Mouse (Mus musculus) MEL (cell line): Measurements from ENCODE around the gene Susd6. TPM values are rescaled to one million over a fixed set of nuclear protein-coding genes. Genes with fewer than 3 reads are reported as not detected.

Experiments
- DNase-seq: peaks from one replicate; pipeline ENCODE4 v3.0.0; 2011; ENCODE audit warnings: low read depth, low spot score
- H3K27ac ChIP-seq: 2 replicates; pipeline ENCODE4 v1.5.1; 2012; ENCODE audit warnings: low read depth, mild to moderate bottlenecking, control low read depth, low read length, moderate library complexity; ENCODE audit not compliant: control insufficient read depth
- H3K27me3 ChIP-seq, 2 experiments: fragments of 150-350 bp in 1 of 2; sonication (generic) in 1 of 2; 2 replicates each; pipeline ENCODE4 v1.6.1; 2012; ENCODE audit warnings: low read length in 2 of 2, mild to moderate bottlenecking in 2 of 2, improper control_type of control experiment in 1 of 2, moderate library complexity in 1 of 2; ENCODE audit not compliant: insufficient read depth in 2 of 2, control insufficient read depth in 1 of 2
- H3K36me3 ChIP-seq, 2 experiments: 2 replicates each; pipeline ENCODE4 v1.6.1; 2012 to 2014; ENCODE audit warnings: low read length in 2 of 2, improper control_type of control experiment in 1 of 2, inconsistent platforms in 1 of 2, mild to moderate bottlenecking in 1 of 2; ENCODE audit not compliant: insufficient read depth in 2 of 2, control insufficient read depth in 1 of 2
- H3K4me1 ChIP-seq, 2 experiments: fragments of 150-350 bp in 1 of 2; sonication (generic) in 1 of 2; 2 replicates each; pipeline ENCODE4 v1.6.1; 2012; ENCODE audit warnings: low read length in 2 of 2, improper control_type of control experiment in 1 of 2, mild to moderate bottlenecking in 1 of 2; ENCODE audit not compliant: insufficient read depth in 2 of 2, control insufficient read depth in 1 of 2
- H3K4me3 ChIP-seq, 2 experiments: fragments of 150-350 bp in 1 of 2; sonication (generic) in 1 of 2; 2 replicates each; pipeline ENCODE4 v1.5.1; 2012; ENCODE audit warnings: low read depth in 2 of 2, low read length in 2 of 2, mild to moderate bottlenecking in 2 of 2, moderate library complexity in 2 of 2, control low read depth in 1 of 2, improper control_type of control experiment in 1 of 2; ENCODE audit not compliant: control insufficient read depth in 1 of 2, insufficient read depth in 1 of 2
- H3K79me2 ChIP-seq: 2 replicates; pipeline ENCODE4 v1.6.1; 2012; ENCODE audit warnings: mild to moderate bottlenecking, low read length, moderate library complexity; ENCODE audit not compliant: control insufficient read depth, poor library complexity, insufficient read depth
- H3K9ac ChIP-seq: 2 replicates; pipeline ENCODE4 v1.6.1; 2012; ENCODE audit warnings: low read depth, mild to moderate bottlenecking, control low read depth, low read length, moderate library complexity; ENCODE audit not compliant: control insufficient read depth, poor library complexity, severe bottlenecking
- H3K9me3 ChIP-seq: fragments of 150-350 bp; sonication (generic); replicated peaks from 2 replicates; pipeline ENCODE4 v1.6.1; 2012; ENCODE audit warnings: mild to moderate bottlenecking, low read length, improper control_type of control experiment, moderate library complexity; ENCODE audit not compliant: insufficient read depth
- BHLHE40 ChIP-seq: IDR thresholded peaks from 2 replicates; pipeline ENCODE4 v1.6.1; 2012; ENCODE audit warnings: low read depth, mild to moderate bottlenecking, inconsistent platforms, low read length, improper control_type of control experiment, borderline replicate concordance
- CHD1 ChIP-seq: IDR thresholded peaks from 2 replicates; pipeline ENCODE4 v1.6.1; 2012; ENCODE audit warnings: low read depth, mild to moderate bottlenecking, inconsistent platforms, low read length, improper control_type of control experiment
- CHD2 ChIP-seq: IDR thresholded peaks from 2 replicates; pipeline ENCODE4 v1.6.1; 2011; ENCODE audit warnings: low read length, improper control_type of control experiment
- E2F4 ChIP-seq: IDR thresholded peaks from 2 replicates; pipeline ENCODE4 v1.6.1; 2011; ENCODE audit warnings: low read depth, low read length, improper control_type of control experiment, borderline replicate concordance
- GABPA ChIP-seq: IDR thresholded peaks from 2 replicates; pipeline ENCODE4 v1.6.1; 2012; ENCODE audit warnings: low read depth, mild to moderate bottlenecking, inconsistent platforms, low read length, improper control_type of control experiment, moderate library complexity
- HCFC1 ChIP-seq: IDR thresholded peaks from 2 replicates; pipeline ENCODE4 v1.6.1; 2012; ENCODE audit warnings: low read depth, mild to moderate bottlenecking, inconsistent platforms, low read length, improper control_type of control experiment, moderate library complexity
- JUND ChIP-seq: IDR thresholded peaks from 2 replicates; pipeline ENCODE4 v1.6.1; 2011; ENCODE audit warnings: low read depth, mild to moderate bottlenecking, improper control_type of control experiment, low read length
- MAFK ChIP-seq: IDR thresholded peaks from 2 replicates; pipeline ENCODE4 v1.6.1; 2011; ENCODE audit warnings: low read depth, mild to moderate bottlenecking, low read length, improper control_type of control experiment, borderline replicate concordance
- MAX ChIP-seq: IDR thresholded peaks from 2 replicates; pipeline ENCODE4 v1.6.1; 2011; ENCODE audit warnings: low read length, improper control_type of control experiment
- MAZ ChIP-seq: IDR thresholded peaks from 2 replicates; pipeline ENCODE4 v1.6.1; 2012; ENCODE audit warnings: low read depth, mild to moderate bottlenecking, inconsistent platforms, low read length, improper control_type of control experiment
- MEF2A ChIP-seq: IDR thresholded peaks from 2 replicates; pipeline ENCODE4 v1.6.1; 2014; ENCODE audit warnings: low read depth, mild to moderate bottlenecking, inconsistent platforms, low read length, improper control_type of control experiment; ENCODE audit not compliant: poor library complexity, insufficient replicate concordance, severe bottlenecking; ENCODE audit errors: extremely low read depth
- MXI1 ChIP-seq: IDR thresholded peaks from 2 replicates; pipeline ENCODE4 v1.6.1; 2011; ENCODE audit warnings: mild to moderate bottlenecking, low read depth, low read length, improper control_type of control experiment
- MYC ChIP-seq: IDR thresholded peaks from 2 replicates; pipeline ENCODE4 v1.6.1; 2011; ENCODE audit warnings: low read depth, mild to moderate bottlenecking, low read length, improper control_type of control experiment, moderate library complexity
- NELFE ChIP-seq: IDR thresholded peaks from 2 replicates; pipeline ENCODE4 v1.6.1; 2011; ENCODE audit warnings: low read depth, low read length, improper control_type of control experiment
- NRF1 ChIP-seq: IDR thresholded peaks from 2 replicates; pipeline ENCODE4 v1.6.1; 2014; ENCODE audit warnings: low read depth, mild to moderate bottlenecking, inconsistent platforms, low read length, improper control_type of control experiment, moderate library complexity; ENCODE audit not compliant: poor library complexity, insufficient read depth, severe bottlenecking
- POLR2AphosphoS2 ChIP-seq: IDR thresholded peaks from 2 replicates; pipeline ENCODE4 v1.6.1; 2011; ENCODE audit warnings: low read length, improper control_type of control experiment
- RAD21 ChIP-seq: IDR thresholded peaks from 2 replicates; pipeline ENCODE4 v1.6.1; 2011; ENCODE audit warnings: mild to moderate bottlenecking, low read depth, low read length, improper control_type of control experiment
- RCOR1 ChIP-seq: IDR thresholded peaks from 2 replicates; pipeline ENCODE4 v1.6.1; 2012; ENCODE audit warnings: low read depth, mild to moderate bottlenecking, inconsistent platforms, low read length, improper control_type of control experiment
- SMC3 ChIP-seq: IDR thresholded peaks from 2 replicates; pipeline ENCODE4 v1.6.1; 2011; ENCODE audit warnings: low read depth, low read length, improper control_type of control experiment
- TAL1 ChIP-seq: IDR thresholded peaks from 2 replicates; pipeline ENCODE4 v1.6.1; 2012; ENCODE audit warnings: mild to moderate bottlenecking, inconsistent platforms, low read length, moderate library complexity, mixed read lengths
- TCF12 ChIP-seq: IDR thresholded peaks from 2 replicates; pipeline ENCODE4 v1.6.1; 2014; ENCODE audit warnings: low read depth, mild to moderate bottlenecking, inconsistent platforms, low read length, improper control_type of control experiment, moderate library complexity
- UBTF ChIP-seq: IDR thresholded peaks from 2 replicates; pipeline ENCODE4 v1.6.1; 2012; ENCODE audit warnings: low read depth, mild to moderate bottlenecking, inconsistent platforms, low read length, improper control_type of control experiment, moderate library complexity, borderline replicate concordance; ENCODE audit not compliant: insufficient read depth
- USF1 ChIP-seq: IDR thresholded peaks from 2 replicates; pipeline ENCODE4 v1.6.1; 2014; ENCODE audit warnings: low read depth, mild to moderate bottlenecking, inconsistent platforms, low read length, improper control_type of control experiment, moderate library complexity
- ZC3H11A ChIP-seq: IDR thresholded peaks from 2 replicates; pipeline ENCODE4 v1.6.1; 2012; ENCODE audit warnings: low read depth, mild to moderate bottlenecking, inconsistent platforms, low read length, improper control_type of control experiment
- ZKSCAN1 ChIP-seq: IDR thresholded peaks from 2 replicates; pipeline ENCODE4 v1.6.1; 2012; ENCODE audit warnings: low read depth, mild to moderate bottlenecking, inconsistent platforms, low read length, improper control_type of control experiment, moderate library complexity
- ZMIZ1 ChIP-seq: IDR thresholded peaks from 2 replicates; pipeline ENCODE4 v1.6.1; 2012; ENCODE audit warnings: low read depth, mild to moderate bottlenecking, inconsistent platforms, low read length, improper control_type of control experiment, moderate library complexity
- ZNF384 ChIP-seq: IDR thresholded peaks from 2 replicates; pipeline ENCODE4 v1.6.1; 2012; ENCODE audit warnings: low read depth, mild to moderate bottlenecking, inconsistent platforms, low read length, improper control_type of control experiment
- polyA plus RNA-seq, 2 experiments: library from polyadenylated mRNA; stranded (reverse) in 1 of 2; unstranded in 1 of 2; fragments of >175 nt in 1 of 2; fragments of >200 nt in 1 of 2; gene quantifications; 2 replicates each; pipeline versions ENCODE4 v1.2.1 to v1.2.4; 2012; ENCODE audit warnings: low replicate concordance in 2 of 2, low read depth in 1 of 2; ENCODE audit not compliant: insufficient read length in 2 of 2, insufficient read depth in 1 of 2, missing spikeins in 1 of 2
- total RNA-seq: library from RNA; depleted of rRNA; stranded (reverse); fragments of 300-350 nt; gene quantifications from 2 replicates; pipeline ENCODE4 v1.2.3, GENCODE M21; 2012

Susd6 gene
- total and polyA plus RNA-seq, 3 experiments = 12.2 to 22.4 TPM; not detected in 1

DNA sequence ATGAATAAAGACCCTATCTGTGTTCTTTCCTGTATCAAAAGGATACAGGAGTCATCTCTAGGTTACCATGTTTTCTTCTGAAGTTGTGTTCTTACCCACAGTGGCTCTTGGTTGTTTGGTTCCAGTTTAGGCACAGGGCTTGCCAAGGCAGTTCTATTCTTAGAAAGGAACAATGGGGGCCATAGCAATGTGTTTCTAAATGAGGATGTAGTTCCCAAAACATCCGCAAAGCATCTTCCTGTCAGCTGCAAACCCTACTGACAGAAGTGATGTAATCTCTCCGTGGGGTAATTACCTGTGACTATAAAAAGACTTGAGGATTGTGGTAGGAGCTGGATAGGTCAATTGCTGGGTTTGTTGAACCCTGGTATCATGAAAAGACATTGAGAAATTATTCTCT is 43.2 kb downstream of the Susd6 start:
- Histone ChIP-seq H3K27me3 (no peaks in the 10 kb centered on the region), H3K36me3 (peaks cover 15 to 39% of the 10 kb centered on the region in 2 experiments), H3K4me1 (peaks cover 19 to 21% of the 10 kb centered on the region in 2 experiments)
- TF ChIP-seq ZNF384 (no peak), RCOR1 (no peak), MAX (no peak), E2F4 (no peak), ZKSCAN1 (no peak), MAFK (no peak), BHLHE40 (no peak), TAL1 (no peak), ZMIZ1 (no peak), NELFE (no peak), ZC3H11A (no peak), POLR2AphosphoS2 (no peak), USF1 (no peak), HCFC1 (no peak), CHD1 (no peak), NRF1 (no peak), CHD2 (no peak), MXI1 (no peak), GABPA (no peak), SMC3 (no peak)
- TF ChIP-seq, all 39 proteins: peak for 0
- no peak for DNase-seq
- Histone ChIP-seq H3K9ac (no peak overlapping the region), H3K4me3 (no peak overlapping the region), H3K9me3 (no peaks in the 10 kb centered on the region), H3K79me2 (peaks cover 17% of the 10 kb centered on the region), H3K27ac (no peak overlapping the region)

DNA sequence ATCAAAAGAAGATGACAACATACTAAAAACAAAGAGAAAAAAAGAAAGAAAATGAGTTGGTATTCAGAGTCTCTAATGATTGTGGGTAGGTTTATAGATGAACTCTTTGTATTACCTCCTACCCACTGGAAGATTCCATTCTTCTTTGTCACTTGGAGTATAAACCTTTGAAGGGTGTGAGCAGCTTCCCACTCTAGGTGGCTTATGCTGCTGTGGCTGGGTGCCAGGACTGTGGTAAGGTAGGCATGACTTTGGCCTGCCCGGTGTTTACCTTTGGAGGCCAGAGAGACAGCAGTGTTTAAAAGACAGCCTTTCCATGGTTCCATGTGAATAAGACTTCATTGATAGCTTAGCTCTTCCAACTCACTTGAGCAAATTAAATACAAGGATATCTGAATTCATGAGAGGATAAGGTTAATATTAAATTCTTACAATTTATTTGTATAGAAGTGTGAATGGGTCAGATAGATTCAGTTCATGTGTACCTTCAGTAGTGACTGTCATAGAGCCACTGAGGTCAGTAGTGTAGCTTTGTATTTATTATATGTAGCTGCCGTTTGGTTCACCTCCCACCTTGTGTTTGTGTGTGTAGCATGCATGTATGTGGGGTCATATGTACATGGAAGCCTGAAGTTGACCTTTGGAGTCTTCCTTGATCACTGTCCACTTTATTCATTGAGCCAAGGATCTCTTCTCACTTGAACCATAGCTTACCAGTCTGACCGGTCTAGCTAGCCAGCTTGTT is 44.0 kb downstream of the Susd6 start:
- Histone ChIP-seq H3K36me3 (peaks cover 11 to 35% of the 10 kb centered on the region in 2 experiments), H3K79me2 (peaks cover 17% of the 10 kb centered on the region), H3K4me1 (peaks cover 19 to 21% of the 10 kb centered on the region in 2 experiments), H3K9me3 (no peaks in the 10 kb centered on the region), H3K9ac (no peak overlapping the region), H3K4me3 (no peak overlapping the region), H3K27me3 (no peaks in the 10 kb centered on the region), H3K27ac (no peak overlapping the region)
- DNase-seq = no peak
- no peak for TF ChIP-seq TCF12
- TF ChIP-seq ZNF384 = no peak
- TF ChIP-seq MAFK = no peak
- TF ChIP-seq SMC3 = no peak
- no peak for TF ChIP-seq MEF2A
- TF ChIP-seq MYC = no peak
- no peak for TF ChIP-seq TAL1
- no peak for TF ChIP-seq JUND
- no peak for TF ChIP-seq NELFE
- TF ChIP-seq HCFC1 = no peak
- no peak for TF ChIP-seq MAZ
- TF ChIP-seq BHLHE40 = no peak
- no peak for TF ChIP-seq UBTF
- no peak for TF ChIP-seq CHD1
- no peak for TF ChIP-seq GABPA
- TF ChIP-seq MAX = no peak
- no peak for TF ChIP-seq RAD21
- TF ChIP-seq ZMIZ1 = no peak
